Mouse (Mus musculus): ENCODE data around the gene Tgif2. TPM values are rescaled to one million over a fixed set of nuclear protein-coding genes. Genes with fewer than 3 reads are reported as not detected.
A peak's percentile ranks its signal among the peaks of the same experiment; 100 is the strongest.
"Not testable (repeated sequence)": the region's sequence is repeated elsewhere in the genome, so short reads cannot be mapped to it uniquely, and the experiment has no call there.

The Tgif2 gene
- total RNA-seq, 2 experiments from 2014 or later, result 0.15 to 0.28 TPM

GRCm38 (mm10) chr2:156864481-156864880 lies 24.7 kb downstream of the Tgif2 start:
- Histone ChIP-seq H3K4me3 (peak overlapping the region; percentile 85), H3K27ac (peak overlapping the region; percentile 96)
- no peak for DNase-seq
- TF ChIP-seq CTCF (IDR thresholded peaks at IDR 0.05), result no peak
- intact Hi-C loops (cut with DNase I), result loop anchor here (5.0 to 10.0 kb wide), 2 partner anchors 130 to 213 kb away; partner anchors contain the start of gene Soga1

- DNase-seq, result no peak
- TF ChIP-seq CTCF (IDR thresholded peaks at IDR 0.05), result no peak
- Histone ChIP-seq H3K4me3 (no peak overlapping the region), H3K27ac (peak overlapping the region; percentile 32; the same call in 1 of the 2 replicates)
- intact Hi-C loops (cut with DNase I), result loop anchor here (10.0 kb wide), 1 partner anchor 134 kb away; no protein-coding TSS in a partner anchor
Observed at GRCm38 (mm10) chr2:156868994-156869393, 29.2 kb downstream of the Tgif2 start.

GRCm38 (mm10) chr2:156869554-156869953 lies 29.7 kb downstream of the Tgif2 start:
- DNase-seq, result no peak
- Histone ChIP-seq H3K27ac (no peak overlapping the region), H3K4me3 (no peak overlapping the region)
- no peak for TF ChIP-seq CTCF (IDR thresholded peaks at IDR 0.05)
- intact Hi-C loops (cut with DNase I), result loop anchor here (10.0 kb wide), 1 partner anchor 135 kb away; no protein-coding TSS in a partner anchor

- no peak for TF ChIP-seq CTCF (IDR thresholded peaks at IDR 0.05)
- peak; percentile 53 for DNase-seq
- Histone ChIP-seq H3K27ac (no peak overlapping the region), H3K4me3 (no peak overlapping the region)
- intact Hi-C loops (cut with DNase I), result no loop called here
Observed at GRCm38 (mm10) chr2:156870519-156870918, 30.7 kb downstream of the Tgif2 start.

- no peak overlapping the region for H3K4me3 ChIP-seq
- TF ChIP-seq CTCF (IDR thresholded peaks at IDR 0.05), result peak; percentile 73
- DNase-seq, result peak; percentile 44
- H3K27ac ChIP-seq, result no peak overlapping the region
- intact Hi-C loops (cut with DNase I), result loop anchor here (1.0 to 2.0 kb wide), 2 partner anchors 123 to 221 kb away; no protein-coding TSS in a partner anchor
Observed at GRCm38 (mm10) chr2:156873629-156874028, 33.8 kb downstream of the Tgif2 start.

- DNase-seq, result no peak
- Histone ChIP-seq H3K4me3 (no peak overlapping the region), H3K27ac (no peak overlapping the region)
- intact Hi-C loops (cut with DNase I), result no loop called here
- no peak for TF ChIP-seq CTCF (IDR thresholded peaks at IDR 0.05)
Observed at GRCm38 (mm10) chr2:156874047-156874759, 34.4 kb downstream of the Tgif2 start.

- no peak for DNase-seq
- no peak for TF ChIP-seq CTCF (IDR thresholded peaks at IDR 0.05)
- H3K4me3 ChIP-seq, result no peak overlapping the region
- intact Hi-C loops (cut with DNase I), result no loop called here
- no peak overlapping the region for H3K27ac ChIP-seq
Observed at GRCm38 (mm10) chr2:156874760-156875510, 35.1 kb downstream of the Tgif2 start.

- intact Hi-C loops (cut with DNase I), result no loop called here
Observed at GRCm38 (mm10) chr2:156877726-156878125, 37.9 kb downstream of the Tgif2 start.

GRCm38 (mm10) chr2:156879541-156879940 lies 39.7 kb downstream of the Tgif2 start:
- no peak for TF ChIP-seq CTCF (IDR thresholded peaks at IDR 0.05)
- Histone ChIP-seq H3K4me3 (no peak overlapping the region), H3K27ac (no peak overlapping the region)
- DNase-seq, result no peak
- intact Hi-C loops (cut with DNase I), result no loop called here

More at GRCm38 (mm10) chr2:156877726-156878125, 37.9 kb downstream of the Tgif2 start:
- Histone ChIP-seq H3K4me3 (no peak overlapping the region), H3K27ac (no peak overlapping the region)
- DNase-seq, result no peak
- TF ChIP-seq CTCF (IDR thresholded peaks at IDR 0.05), result no peak

- no peak for DNase-seq
- no peak overlapping the region for H3K27ac ChIP-seq
- TF ChIP-seq CTCF (IDR thresholded peaks at IDR 0.05), result no peak
- H3K4me3 ChIP-seq, result no peak overlapping the region
- intact Hi-C loops (cut with DNase I), result no loop called here
Observed at GRCm38 (mm10) chr2:156882431-156883001, 42.7 kb downstream of the Tgif2 start.

- DNase-seq, result no peak
- Histone ChIP-seq H3K4me3 (no peak overlapping the region), H3K27ac (no peak overlapping the region)
- TF ChIP-seq CTCF (IDR thresholded peaks at IDR 0.05), result no peak
- intact Hi-C loops (cut with DNase I), result no loop called here
Observed at GRCm38 (mm10) chr2:156884396-156885211, 44.8 kb downstream of the Tgif2 start.

- H3K27ac ChIP-seq; H3K4me3 ChIP-seq; intact Hi-C loops (cut with DNase I); DNase-seq: not testable (repeated sequence)
Observed at GRCm38 (mm10) chr2:156885666-156886065, 45.9 kb downstream of the Tgif2 start.

Data from gastrocnemius, adult 2 months (tissue).